Mouse (Mus musculus) heart, adult 2 months (tissue): Measurements from ENCODE around the gene Khk. TPM values are rescaled to one million over a fixed set of nuclear protein-coding genes. Genes with fewer than 3 reads are reported as not detected.
A peak's percentile ranks its signal among the peaks of the same experiment; 100 is the strongest.

Source experiments
- DNase-seq, 2 experiments: peaks; one replicate each; pipeline ENCODE4 v3.0.0; 2021
- H3K27ac ChIP-seq: fragments of 200-600 bp; 2 replicates; pipeline ENCODE4 v1.8.1; 2022
- H3K27me3 ChIP-seq: fragments of 200-500 bp; 2 replicates; pipeline ENCODE4 v1.6.1; 2012; ENCODE audit warnings: mild to moderate bottlenecking, low read length, inconsistent platforms, mixed read lengths; ENCODE audit not compliant: control insufficient read depth, insufficient read depth
- H3K36me3 ChIP-seq: fragments of 200-500 bp; 2 replicates; pipeline ENCODE4 v1.6.1; 2012; ENCODE audit warnings: low read length, inconsistent platforms; ENCODE audit not compliant: control insufficient read depth, insufficient read depth
- H3K4me1 ChIP-seq: fragments of 200-500 bp; 2 replicates; pipeline ENCODE4 v1.6.1; 2011; ENCODE audit warnings: low read length; ENCODE audit not compliant: control insufficient read depth, insufficient read depth
- H3K4me3 ChIP-seq: fragments of 200-600 bp; 2 replicates; pipeline ENCODE4 v1.8.1; 2022
- H3K79me2 ChIP-seq: fragments of 200-500 bp; replicated peaks from 2 replicates; pipeline ENCODE4 v1.6.1; 2012; ENCODE audit warnings: mild to moderate bottlenecking, inconsistent platforms, low read length, moderate library complexity, mixed read lengths; ENCODE audit not compliant: control insufficient read depth, insufficient read depth
- H3K9ac ChIP-seq: fragments of 200-500 bp; 2 replicates; pipeline ENCODE4 v1.6.1; 2012; ENCODE audit warnings: low read depth, mild to moderate bottlenecking, control low read depth, inconsistent platforms, low read length, mixed read lengths
- CTCF ChIP-seq: fragments of 200-600 bp; IDR thresholded peaks from 2 replicates; pipeline ENCODE4 v1.8.1; 2022; ENCODE audit warnings: antibody characterized with exemption, mild to moderate bottlenecking, moderate library complexity
- EP300 ChIP-seq: fragments of 200-500 bp; IDR thresholded peaks from 2 replicates; pipeline ENCODE4 v1.6.1; 2011; ENCODE audit warnings: low read depth, low read length, control low read depth; ENCODE audit not compliant: insufficient read depth
- POLR2A ChIP-seq: fragments of 200-500 bp; IDR thresholded peaks from 2 replicates; pipeline ENCODE4 v1.6.1; 2011; ENCODE audit warnings: mild to moderate bottlenecking, low read depth, low read length, control low read depth; ENCODE audit not compliant: insufficient read depth
- WGBS: fragments of 180-500 bp; shearing (Covaris S2); methylation state at CpG from one replicate; pipeline ENCODE4 v1.1.7; 2018; 5-methylcytosine and 5-hydroxymethylcytosine counted together
- intact Hi-C: fragments of 180-260 bp; cut with DNase I; formaldehyde crosslinking; loops from one replicate; pipeline ENCODE4 v1.15.1; 2025
- polyA plus RNA-seq: library from polyadenylated mRNA; depleted of rRNA; stranded (reverse); fragments of >200 nt; gene quantifications from 2 replicates; pipeline ENCODE4 v1.2.3, GENCODE M21; 2012
- total RNA-seq, 2 experiments: library from RNA; stranded (reverse); gene quantifications; 2 replicates each; pipeline ENCODE4 v1.2.3; 2021

Gene Khk
- total and polyA plus RNA-seq, 3 experiments = 22.6 to 31.8 (median 29.6) TPM

DNA sequence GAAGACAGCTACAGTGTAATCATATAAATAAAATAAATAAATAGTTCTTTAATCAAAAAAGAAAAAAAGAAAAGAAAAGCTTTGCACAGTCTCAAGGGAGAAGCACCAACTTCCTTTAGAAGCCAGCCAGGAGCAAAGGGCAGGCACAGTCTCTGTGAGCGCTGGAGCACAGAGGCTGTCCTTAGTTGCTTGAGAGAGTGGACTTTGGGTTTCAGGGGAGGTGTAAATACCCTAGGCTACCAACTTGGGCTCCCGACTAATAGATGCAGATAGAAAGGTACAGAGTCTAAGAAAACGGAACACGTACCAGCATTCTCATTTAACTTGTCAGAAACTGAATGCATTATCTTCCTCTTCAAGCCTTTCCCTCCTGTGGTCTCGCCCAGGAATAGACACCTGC, 27.4 kb downstream of the Khk start:
- intact Hi-C loops = no loop called here
- TF ChIP-seq POLR2A = no peak
- TF ChIP-seq CTCF = no peak
- no peak for TF ChIP-seq EP300
- Histone ChIP-seq H3K79me2 (no peaks in the 10 kb centered on the region), H3K36me3 (no peaks in the 10 kb centered on the region), H3K4me3 (no peak overlapping the region), H3K27me3 (no peaks in the 10 kb centered on the region), H3K27ac (no peak overlapping the region), H3K9ac (no peak overlapping the region), H3K4me1 (peaks cover 10% of the 10 kb centered on the region)
- no peak for DNase-seq
- WGBS = 86% methylated on average over 5 of the region's 5 CpGs

DNA sequence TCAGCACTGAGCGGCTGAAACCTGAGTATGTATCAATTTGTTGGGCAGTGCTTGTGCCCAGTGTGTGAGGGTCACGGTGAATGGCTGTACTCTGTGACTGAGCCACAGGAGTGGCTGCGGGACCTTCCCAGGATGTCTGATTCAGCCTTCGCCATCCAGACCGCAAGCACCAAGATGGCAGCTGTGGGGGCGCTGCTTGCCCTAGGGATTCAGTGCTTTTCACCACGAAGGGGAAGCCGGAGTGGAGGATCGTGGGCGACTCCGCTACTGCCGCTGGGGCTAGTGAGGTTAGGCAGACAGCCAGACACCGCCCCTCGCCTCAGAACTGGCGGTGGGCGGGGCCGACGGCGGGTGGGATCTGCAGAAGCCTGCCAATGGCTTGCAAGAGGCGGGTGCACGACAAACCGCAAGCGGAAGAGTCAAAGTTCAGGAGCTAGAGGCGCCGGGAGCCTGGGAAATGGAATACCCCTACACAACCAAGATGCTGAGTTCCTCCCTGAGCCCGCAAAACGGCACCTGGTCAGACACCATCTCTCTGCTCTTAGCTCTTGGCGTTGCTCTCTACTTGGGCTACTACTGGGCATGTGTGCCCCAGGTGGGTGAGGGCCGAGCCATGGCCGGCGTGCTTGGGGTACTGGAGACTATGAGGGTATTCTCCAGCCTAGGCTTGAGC, 28.6 kb downstream of the Khk start:
- Histone ChIP-seq H3K27ac (peak overlapping the region; percentile 82), H3K4me3 (peak overlapping the region; percentile 64), H3K36me3 (no peaks in the 10 kb centered on the region), H3K9ac (peak overlapping the region; percentile 85), H3K4me1 (peaks cover 10% of the 10 kb centered on the region), H3K27me3 (no peaks in the 10 kb centered on the region), H3K79me2 (no peaks in the 10 kb centered on the region)
- WGBS = under 1% methylated on average over 31 of the region's 31 CpGs
- DNase-seq = peak; percentile 95
- 0 out of 2 replicates have a peak, but pooled peaks have one; percentile 50 for TF ChIP-seq EP300
- TF ChIP-seq POLR2A = peak; percentile 90
- TF ChIP-seq CTCF = peak; percentile 35
- intact Hi-C loops = no loop called here

DNA sequence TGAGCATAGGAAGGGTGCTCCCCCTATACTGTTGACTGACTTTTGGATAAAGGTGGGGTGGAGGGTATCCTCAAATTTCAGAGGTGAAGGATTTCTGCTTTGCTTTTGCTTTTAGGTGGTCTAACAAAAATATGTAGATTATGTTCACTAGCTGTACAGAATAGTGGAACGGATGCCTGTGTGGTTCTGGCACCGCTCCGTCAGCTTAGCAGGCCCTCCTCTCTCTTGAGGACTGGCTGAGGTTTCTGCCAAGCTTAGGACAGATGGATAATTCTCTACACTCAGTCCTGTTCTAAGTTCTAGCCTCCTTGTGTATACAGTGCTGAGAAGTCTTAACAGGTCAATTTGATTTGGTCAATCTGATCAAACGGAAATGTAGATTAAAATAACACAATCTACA, 29.2 kb downstream of the Khk start:
- H3K27me3 ChIP-seq = no peaks in the 10 kb centered on the region
- WGBS = 31% methylated on average over 4 of the region's 4 CpGs
- DNase-seq = peak in 1 of 2 experiments; percentile 45
- peak overlapping the region; percentile 82 for H3K27ac ChIP-seq
- H3K9ac ChIP-seq = peak overlapping the region; percentile 85
- peaks cover 10% of the 10 kb centered on the region for H3K4me1 ChIP-seq
- TF ChIP-seq EP300 (no peak), POLR2A (0 out of 2 replicates have a peak, but pooled peaks have one; percentile 6)
- intact Hi-C loops = no loop called here
- no peaks in the 10 kb centered on the region for H3K36me3 ChIP-seq
- H3K79me2 ChIP-seq = no peaks in the 10 kb centered on the region
- H3K4me3 ChIP-seq = peak overlapping the region; percentile 64

DNA sequence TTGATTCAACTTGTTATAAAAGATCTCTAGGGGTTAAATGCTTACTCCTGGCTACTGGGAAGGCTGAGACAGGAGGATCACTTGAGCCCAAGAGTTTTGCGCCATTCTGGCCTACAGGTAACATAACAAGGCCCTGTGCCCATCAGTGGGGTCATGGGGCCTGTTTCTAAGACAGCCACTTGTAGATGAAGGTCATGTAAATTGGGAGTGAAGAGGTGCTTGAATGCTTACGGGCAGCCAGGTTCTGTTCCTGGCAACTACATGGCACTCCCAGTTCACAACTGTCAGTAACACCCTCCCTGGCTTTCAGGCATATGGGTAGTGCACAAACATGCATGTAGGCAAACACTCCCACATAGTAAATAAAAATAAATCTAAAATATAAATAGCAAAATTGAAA, 29.7 kb downstream of the Khk start:
- peak overlapping the region; percentile 64; the same call in 1 of the 2 replicates for H3K4me3 ChIP-seq
- no peaks in the 10 kb centered on the region for H3K27me3 ChIP-seq
- H3K4me1 ChIP-seq = peaks cover 9% of the 10 kb centered on the region; the same call in 1 of the 2 replicates
- H3K79me2 ChIP-seq = no peaks in the 10 kb centered on the region
- no peak overlapping the region for H3K9ac ChIP-seq
- no peaks in the 10 kb centered on the region for H3K36me3 ChIP-seq
- H3K27ac ChIP-seq = peak overlapping the region; percentile 82
- TF ChIP-seq CTCF (no peak), EP300 (no peak), POLR2A (no peak)
- no peak for DNase-seq
- 67% methylated on average over 2 of the region's 2 CpGs for WGBS
- intact Hi-C loops = no loop called here

DNA sequence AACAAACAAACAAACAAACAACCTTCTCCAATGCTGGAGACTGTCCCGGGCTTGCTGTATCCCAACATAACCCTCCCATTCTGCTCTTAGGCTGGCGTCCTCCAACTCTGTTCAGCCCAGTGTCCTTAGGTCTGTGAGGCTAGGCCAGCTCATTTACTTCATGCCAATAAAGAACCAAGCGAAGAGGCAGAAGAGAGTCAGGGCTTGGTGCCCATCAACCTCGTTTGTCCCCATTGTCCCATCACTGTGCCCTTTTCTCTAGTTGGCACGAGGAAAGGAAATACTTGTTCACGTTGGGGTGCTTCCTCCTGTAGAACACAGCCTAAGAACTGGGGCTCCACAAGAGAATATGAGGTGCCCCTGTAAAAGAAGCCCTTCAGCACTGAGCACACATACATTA, 30.5 kb downstream of the Khk start:
- Histone ChIP-seq H3K79me2 (no peaks in the 10 kb centered on the region), H3K4me3 (no peak overlapping the region), H3K27me3 (no peaks in the 10 kb centered on the region), H3K4me1 (peaks cover 9% of the 10 kb centered on the region; the same call in 1 of the 2 replicates), H3K9ac (no peak overlapping the region), H3K36me3 (no peaks in the 10 kb centered on the region), H3K27ac (peak overlapping the region; percentile 82)
- 40% methylated on average over 6 of the region's 6 CpGs for WGBS
- DNase-seq = no peak
- intact Hi-C loops = no loop called here
- TF ChIP-seq POLR2A = peak; percentile 31; the same call in 1 of the 2 replicates
- TF ChIP-seq EP300 = peak; percentile 36; the same call in 1 of the 2 replicates
- no peak for TF ChIP-seq CTCF

DNA sequence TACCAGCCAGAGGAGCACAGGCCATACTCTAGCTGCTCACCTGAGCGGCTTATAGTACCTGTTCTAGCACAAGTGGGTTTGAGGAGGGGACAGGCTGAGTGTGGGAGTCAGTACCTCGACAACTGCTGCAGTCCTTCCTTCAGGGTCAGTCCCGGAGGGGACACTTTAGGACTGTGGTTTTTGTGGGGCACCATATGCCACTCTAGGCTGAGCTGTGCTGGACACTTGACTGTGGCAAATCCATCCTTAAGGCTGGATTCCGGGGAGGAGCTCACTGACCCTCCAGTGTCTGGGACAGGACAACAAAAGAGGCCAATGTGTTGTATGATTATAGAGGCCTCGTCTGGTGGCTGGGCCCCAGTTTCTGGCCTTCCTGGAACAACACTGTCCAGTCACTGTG, 31.3 kb downstream of the Khk start:
- Histone ChIP-seq H3K4me1 (peaks cover 9% of the 10 kb centered on the region), H3K79me2 (no peaks in the 10 kb centered on the region), H3K36me3 (peaks cover 2% of the 10 kb centered on the region), H3K27me3 (no peaks in the 10 kb centered on the region), H3K4me3 (no peak overlapping the region), H3K9ac (no peak overlapping the region), H3K27ac (peak overlapping the region; percentile 32; the same call in 1 of the 2 replicates)
- DNase-seq = no peak
- WGBS = 82% methylated on average over 5 of the region's 5 CpGs
- TF ChIP-seq CTCF = no peak
- TF ChIP-seq EP300 = no peak
- no peak for TF ChIP-seq POLR2A
- intact Hi-C loops = no loop called here
